Mouse (Mus musculus): ENCODE results near the gene Vangl1. TPM values are rescaled to one million over a fixed set of nuclear protein-coding genes. Genes with fewer than 3 reads are reported as not detected.

Vangl1 gene
- total RNA-seq (2023): not detected

GRCm38 (mm10) chr3:102203781-102204721 lies at the start of gene Vangl1:
Gene Vangl1 (minus strand): TSS chr3:102204693.

Other genes with a start within 250 kb of the Vangl1 start
- gene Nhlh2, start 194.6 kb downstream of the Vangl1 start, total RNA-seq (2023): not detected
- not detected for gene Casq2, start 118.3 kb downstream of the Vangl1 start, total RNA-seq (2023)

All from CD4-positive naive resting alpha-beta T cell, adult 57 days (primary cell).